Mouse (Mus musculus) ovary, adult 18-20 months (tissue): ENCODE data around the gene Hipk4.

ENCODE experiments used
- DNase-seq: peaks from one replicate; pipeline ENCODE4 v3.0.0; 2022; ENCODE audit warnings: low spot score, mixed read lengths

The Hipk4 gene

DNA sequence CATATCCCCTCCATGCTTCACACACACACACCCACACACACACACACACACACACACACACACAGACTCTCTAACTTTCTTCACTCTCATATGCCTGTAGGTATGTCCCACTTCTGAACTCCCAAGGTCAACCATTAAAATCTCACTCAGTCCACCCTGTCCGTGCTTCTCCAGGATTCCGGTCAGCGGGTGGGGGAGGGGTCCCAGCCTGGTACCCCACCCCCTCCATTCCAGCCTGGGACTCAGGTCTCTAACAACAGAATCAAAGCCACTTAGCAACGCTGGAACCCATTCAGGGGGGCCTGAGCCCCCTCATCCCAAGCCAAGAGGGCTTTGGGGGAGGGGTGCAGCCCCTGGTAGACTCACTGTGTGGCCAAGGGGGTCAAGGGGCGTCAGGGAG is at the start of gene Hipk4:
TSS of gene Hipk4 (plus strand) at position 301 of the 400 bp plus-strand sequence.
- DNase-seq: no peak

DNA sequence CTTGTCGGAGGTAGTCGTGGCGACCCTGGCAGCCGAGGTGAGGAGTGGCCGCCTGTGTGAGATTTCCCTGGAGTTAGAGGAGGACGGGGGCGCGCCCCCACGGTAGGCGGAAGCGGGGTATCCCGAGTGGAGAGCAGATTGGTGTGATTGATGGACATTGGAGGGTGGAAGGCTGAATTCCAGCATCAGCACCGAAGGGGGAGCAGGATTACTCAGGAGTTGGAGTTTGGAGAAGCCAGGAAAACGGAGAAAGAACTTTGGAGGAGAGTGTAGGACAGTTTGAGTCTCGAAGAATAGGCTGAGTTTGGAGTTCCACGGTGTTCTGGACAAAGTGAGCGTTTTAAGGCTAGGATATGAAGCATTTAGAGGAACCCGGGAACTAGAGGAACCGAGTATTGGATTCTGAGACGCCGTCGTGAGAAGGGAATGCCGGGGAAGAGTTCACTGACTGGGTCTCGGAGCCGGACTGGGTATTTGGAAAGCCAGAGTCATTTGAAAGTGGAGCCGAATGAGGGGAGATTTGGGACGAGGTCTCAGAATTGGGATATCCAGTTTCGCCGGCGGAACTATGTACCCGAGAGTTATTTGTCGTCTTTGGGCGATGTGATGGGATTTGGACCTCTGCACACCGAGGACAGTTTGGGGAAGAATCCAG is 49.1 kb upstream of the Hipk4 start:
- no peak for DNase-seq

- DNase-seq: peak; percentile 99
Observed at GRCm38 (mm10) chr7:27474490-27474954, 48.5 kb upstream of the Hipk4 start.

- DNase-seq: no peak
Observed at GRCm38 (mm10) chr7:27475596-27475995, 47.5 kb upstream of the Hipk4 start.

DNA sequence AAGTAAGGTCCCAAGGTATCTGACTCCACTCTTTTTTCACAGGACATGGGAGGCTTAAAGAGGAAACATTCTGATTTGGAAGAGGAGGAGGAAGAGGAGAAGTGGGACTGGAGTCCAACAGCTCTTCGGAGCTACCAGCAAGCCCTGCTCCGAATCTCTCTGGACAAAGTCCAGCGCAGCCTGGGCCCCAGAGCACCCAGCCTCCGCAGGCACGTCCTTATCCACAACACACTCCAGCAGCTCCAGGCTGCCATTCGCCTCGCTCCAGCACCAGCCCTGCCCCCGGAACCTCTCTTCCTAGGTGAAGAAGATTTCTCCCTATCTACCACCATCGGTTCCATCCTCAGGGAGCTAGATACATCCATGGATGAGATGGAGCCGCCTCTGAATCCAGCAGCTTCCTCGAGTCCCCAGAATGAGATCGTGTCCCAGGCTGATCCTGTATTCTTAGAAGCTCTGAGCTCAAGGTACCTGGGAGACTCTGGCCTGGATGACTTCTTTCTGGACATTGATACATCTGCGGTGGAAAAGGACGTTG is 46.9 kb upstream of the Hipk4 start:
- no peak for DNase-seq

DNA sequence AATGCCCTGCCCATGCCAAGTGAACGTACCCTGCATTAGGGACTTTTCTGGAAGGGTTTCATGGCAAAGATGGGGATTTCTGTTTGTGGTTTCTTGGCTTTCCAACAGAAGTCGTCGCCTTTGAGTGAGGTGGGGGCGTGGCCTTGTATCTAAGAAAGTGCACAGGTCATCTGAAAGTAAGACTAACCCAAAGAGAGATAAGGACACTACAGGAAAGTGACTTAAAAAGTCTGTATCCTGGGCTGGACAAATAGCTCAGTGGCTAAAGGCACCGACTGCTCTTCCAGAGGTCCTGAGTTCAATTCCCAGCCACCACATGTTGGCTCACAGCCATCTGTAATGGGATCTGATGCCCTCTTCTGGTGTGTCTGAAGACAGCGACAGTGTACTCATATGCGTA is 44.5 kb upstream of the Hipk4 start:
- no peak for DNase-seq

- no peak for DNase-seq
Observed at GRCm38 (mm10) chr7:27479750-27480149, 43.3 kb upstream of the Hipk4 start.

DNA sequence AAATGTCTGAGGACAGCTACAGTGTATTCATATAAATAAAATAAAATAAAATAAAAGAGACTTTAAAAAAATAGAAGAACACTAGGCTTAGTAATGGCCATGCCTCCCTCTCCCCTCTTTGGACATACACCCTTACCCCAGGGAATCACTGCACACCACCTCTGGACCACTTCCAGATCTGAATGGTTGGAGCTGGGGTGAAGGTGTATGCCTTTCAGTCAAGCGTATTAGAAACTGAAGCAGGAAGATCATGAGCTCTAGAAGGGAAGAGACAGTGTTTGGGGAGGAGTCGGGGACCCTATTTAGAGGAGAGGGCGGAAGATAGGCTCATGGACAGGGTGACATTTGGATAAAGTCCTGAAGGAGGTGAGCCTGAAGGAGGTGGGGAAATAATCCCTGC is 42.6 kb upstream of the Hipk4 start:
- no peak for DNase-seq

DNA sequence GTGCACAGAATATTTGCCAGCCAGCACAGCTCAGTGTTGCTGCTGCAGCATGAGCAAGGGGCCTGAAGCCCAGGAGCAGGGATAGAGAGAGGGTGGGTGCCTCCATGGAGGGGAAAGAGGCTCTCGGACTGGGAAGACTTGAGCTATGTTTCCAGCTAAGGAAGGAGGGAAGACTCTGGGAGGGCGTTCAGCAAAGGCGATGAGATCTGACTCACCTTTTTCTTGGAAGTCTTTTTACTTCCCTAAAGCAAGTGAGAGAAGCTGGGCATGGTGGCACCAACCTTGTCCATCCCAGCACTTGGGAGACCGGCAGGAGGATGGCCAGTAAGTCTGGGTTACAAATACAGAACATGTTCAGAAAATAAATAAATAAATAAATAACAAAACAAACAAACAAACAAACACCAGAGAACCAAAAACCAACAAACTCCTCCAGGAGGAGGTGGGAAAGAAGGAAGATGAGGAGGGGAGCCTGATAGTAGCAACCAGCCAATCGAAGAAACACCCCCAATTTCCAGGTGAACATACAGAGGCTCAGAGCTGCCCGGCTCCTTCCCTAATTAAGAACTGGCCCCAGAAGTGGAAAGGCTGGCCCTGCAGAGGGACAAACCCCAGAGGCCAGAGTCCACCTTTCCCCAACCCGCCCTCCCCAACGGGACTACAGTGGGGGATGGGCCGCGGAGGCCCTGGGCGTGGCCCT is 42.0 kb upstream of the Hipk4 start:
- no peak for DNase-seq

- DNase-seq: peak; percentile 96
Observed at GRCm38 (mm10) chr7:27481627-27481969, 41.5 kb upstream of the Hipk4 start.

GRCm38 (mm10) chr7:27483860-27484259 is 39.2 kb upstream of the Hipk4 start:
- DNase-seq: no peak

DNA sequence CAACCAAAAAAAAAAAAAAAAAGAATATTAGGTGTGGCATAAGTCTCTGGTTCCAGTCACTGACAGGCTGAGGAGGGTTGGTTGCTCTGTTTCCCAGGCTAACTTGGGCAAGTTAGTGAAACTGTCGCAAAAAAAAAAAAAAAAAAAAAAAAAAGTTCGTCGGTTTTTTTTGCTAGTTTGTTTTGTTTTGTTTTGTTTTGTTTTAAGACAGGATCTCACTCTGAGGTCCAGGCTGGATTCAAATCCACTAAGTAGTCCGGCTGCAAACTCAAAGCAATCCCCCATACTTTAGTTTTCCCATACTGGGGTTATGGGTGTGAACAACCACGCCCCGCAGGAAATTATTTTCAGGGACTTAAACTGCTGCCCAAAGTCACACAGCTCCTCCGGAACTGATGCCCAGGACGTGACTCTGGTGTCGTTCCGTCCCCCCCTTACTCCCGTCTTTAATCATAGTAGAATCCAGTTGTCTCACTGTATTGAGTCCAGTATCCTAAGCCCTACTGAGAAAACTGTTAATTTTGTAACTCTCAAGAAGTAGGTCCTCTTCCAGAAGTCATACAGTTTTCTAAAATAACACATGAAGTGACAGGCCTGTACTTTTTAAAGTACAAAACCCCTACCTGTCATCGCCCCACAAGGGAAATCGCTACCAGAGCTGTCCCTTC is 36.8 kb upstream of the Hipk4 start:
- no peak for DNase-seq

- peak; percentile 100 for DNase-seq
Observed at GRCm38 (mm10) chr7:27486770-27487697, 36.0 kb upstream of the Hipk4 start, which contains the start of gene Sertad1. Gene Sertad1, plus strand, starts transcription at chr7:27486910.

GRCm38 (mm10) chr7:27487740-27488268 is 35.3 kb upstream of the Hipk4 start:
- DNase-seq: peak; percentile 57

DNA sequence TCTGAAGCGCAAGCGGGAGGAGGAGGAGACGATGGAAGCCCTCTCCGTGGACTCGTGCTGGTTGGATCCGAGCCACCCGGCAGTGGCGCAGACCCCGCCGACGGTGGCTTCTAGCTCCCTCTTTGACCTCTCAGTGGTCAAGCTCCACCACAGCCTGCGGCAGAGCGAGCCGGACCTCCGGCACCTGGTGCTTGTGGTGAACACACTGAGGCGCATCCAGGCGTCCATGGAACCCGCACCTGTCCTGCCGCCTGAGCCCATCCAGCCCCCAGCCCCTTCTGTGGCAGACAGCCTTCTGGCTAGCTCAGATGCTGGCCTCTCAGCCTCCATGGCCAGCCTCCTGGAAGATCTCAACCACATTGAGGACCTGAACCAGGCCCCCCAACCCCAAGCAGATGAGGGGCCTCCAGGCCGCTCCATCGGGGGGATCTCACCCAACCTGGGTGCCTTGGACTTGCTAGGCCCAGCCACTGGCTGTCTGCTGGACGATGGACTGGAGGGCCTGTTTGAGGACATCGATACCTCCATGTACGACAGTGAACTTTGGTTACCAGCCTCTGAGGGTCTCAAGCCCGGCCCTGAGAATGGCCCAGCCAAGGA is 33.7 kb upstream of the Hipk4 start:
- DNase-seq: no peak

GRCm38 (mm10) chr7:27490227-27490542 is 32.9 kb upstream of the Hipk4 start:
- DNase-seq: no peak

GRCm38 (mm10) chr7:27490543-27491329 is 32.3 kb upstream of the Hipk4 start:
- DNase-seq: peak; percentile 92

DNA sequence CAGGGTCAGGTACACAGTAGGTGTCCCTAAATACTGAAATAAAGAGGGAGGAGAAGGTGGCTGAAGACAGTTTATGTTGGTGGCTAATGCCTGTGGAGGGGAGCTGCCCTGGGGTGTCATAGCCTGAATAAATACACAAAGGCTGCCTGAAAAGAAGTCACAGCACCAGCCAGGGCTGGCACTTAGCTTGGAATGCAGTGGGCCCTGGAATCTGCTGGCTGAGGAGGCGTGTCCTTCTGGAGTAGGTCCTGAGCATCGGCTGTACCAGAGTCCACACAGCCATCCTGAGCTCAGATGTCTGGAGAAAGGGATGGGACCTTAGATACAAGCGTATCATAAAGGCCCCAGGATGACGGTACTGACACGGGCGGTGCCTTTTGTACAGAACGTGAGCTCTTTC is 31.2 kb upstream of the Hipk4 start:
- DNase-seq: no peak

- no peak for DNase-seq
Observed at GRCm38 (mm10) chr7:27493022-27493421, 30.0 kb upstream of the Hipk4 start.

GRCm38 (mm10) chr7:27493450-27493849 is 29.6 kb upstream of the Hipk4 start:
- no peak for DNase-seq
